Mouse (Mus musculus): ENCODE measurements around the gene Rsu1. TPM values are rescaled to one million over a fixed set of nuclear protein-coding genes. Genes with fewer than 3 reads are reported as not detected.
"Not testable (repeated sequence)": the region's sequence is repeated elsewhere in the genome, so short reads cannot be mapped to it uniquely, and the experiment has no call there.

Rsu1 gene
- polyA plus RNA-seq, 1 experiment from 2014 or later = 125 TPM

DNA sequence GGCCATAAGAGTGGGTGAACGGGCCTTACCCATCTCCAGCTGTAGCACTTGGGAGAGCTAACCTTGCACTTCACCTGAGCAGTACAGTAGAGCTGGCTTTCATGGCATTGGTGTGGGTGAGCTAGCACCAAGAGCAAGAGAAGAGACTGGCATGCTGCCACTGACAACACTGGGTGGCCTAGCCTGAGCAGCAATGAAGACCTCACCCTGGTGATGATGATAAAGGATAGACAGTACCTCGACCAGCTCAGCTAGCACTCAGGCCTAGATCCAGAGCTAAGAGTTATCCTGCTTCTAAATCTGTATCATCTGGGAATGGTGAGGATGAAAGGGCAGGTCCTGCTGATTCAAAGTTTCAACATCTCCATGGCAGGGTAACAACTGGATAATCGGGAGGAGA lies 88.1 kb downstream of the Rsu1 start:
- H3K27me3 ChIP-seq = no peaks in the 10 kb centered on the region
- no peak overlapping the region for H3K9ac ChIP-seq
- ATAC-seq (ENCODE audit: low FRiP score, low read depth) = no peak
- H3K9me3 ChIP-seq = no peaks in the 10 kb centered on the region
- peaks cover 4% of the 10 kb centered on the region; the same call in 1 of the 2 replicates for H3K36me3 ChIP-seq
- 88% methylated on average over 3 of the region's 3 CpGs for WGBS
- no peak overlapping the region for H3K4me3 ChIP-seq
- no peaks in the 10 kb centered on the region for H3K4me1 ChIP-seq
- H3K4me2 ChIP-seq (replicated peaks) = no peak overlapping the region
- no peak overlapping the region for H3K27ac ChIP-seq

DNA sequence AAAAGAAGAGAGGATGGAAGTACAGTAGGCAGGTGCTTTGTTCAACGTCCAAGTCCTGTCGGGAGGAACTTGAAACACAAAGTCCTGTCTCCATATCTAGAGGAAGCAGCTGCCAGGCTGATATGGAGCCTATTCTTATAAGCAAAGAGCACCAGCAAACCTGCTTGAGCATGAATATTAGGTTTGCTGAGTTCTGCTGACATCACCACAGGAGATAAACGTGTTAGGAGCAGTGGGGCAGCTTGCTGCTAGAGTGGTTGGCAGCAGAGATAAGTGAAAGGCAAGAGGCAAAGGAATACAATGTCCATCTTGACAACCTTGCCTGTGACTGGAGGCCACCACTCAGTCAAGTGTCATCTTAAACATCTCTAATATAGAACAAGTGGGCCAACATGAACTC lies 89.3 kb downstream of the Rsu1 start:
- ATAC-seq (ENCODE audit: low FRiP score, low read depth) = not testable (repeated sequence)
- 87% methylated on average over 2 of the region's 3 CpGs for WGBS

DNA sequence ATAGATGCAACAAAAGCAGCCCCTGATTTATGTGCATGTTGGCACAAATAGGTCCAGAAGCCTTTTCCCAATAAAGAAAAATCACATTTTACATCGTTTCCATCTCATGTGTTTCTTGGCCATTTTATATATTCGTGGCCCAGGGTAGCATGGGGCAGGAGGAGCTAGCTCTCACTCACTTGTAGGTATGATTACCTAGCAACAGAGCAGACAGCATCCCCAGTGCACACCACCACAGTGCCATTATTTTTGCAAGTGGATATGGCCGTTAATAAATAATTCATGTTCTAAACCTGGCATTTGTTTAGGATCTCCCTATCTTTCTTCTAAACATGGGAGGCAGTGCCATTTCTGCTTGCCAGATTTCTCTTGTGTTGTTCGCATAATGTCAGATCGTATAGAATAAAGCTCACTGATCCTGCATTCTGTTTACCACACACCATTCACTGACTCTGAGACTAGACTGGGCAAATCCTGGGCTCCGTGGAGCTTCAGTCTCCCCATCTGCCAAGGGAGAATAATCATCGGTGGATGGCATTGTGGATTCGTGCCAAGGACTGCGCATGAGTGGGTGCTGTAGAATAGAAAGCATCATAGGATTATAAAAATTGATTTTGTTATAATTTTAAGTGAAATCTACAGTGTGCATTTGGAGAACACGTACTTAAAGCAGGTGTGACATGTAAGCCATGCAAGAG lies 93.4 kb downstream of the Rsu1 start:
- WGBS = 87% methylated on average over 10 of the region's 10 CpGs
- ATAC-seq (ENCODE audit: low FRiP score, low read depth) = no peak
- Histone ChIP-seq H3K36me3 (peaks cover 4% of the 10 kb centered on the region; the same call in 1 of the 2 replicates), H3K4me1 (peaks cover 14% of the 10 kb centered on the region; the same call in 1 of the 2 replicates), H3K27me3 (no peaks in the 10 kb centered on the region), H3K9me3 (no peaks in the 10 kb centered on the region), H3K4me3 (no peak overlapping the region), H3K9ac (no peak overlapping the region), H3K27ac (no peak overlapping the region), H3K4me2 (replicated peaks) (no peak overlapping the region)

More for the DNA sequence above, 89.3 kb downstream of the Rsu1 start:
- H3K9me3 ChIP-seq; H3K27me3 ChIP-seq; H3K27ac ChIP-seq; H3K4me3 ChIP-seq; H3K9ac ChIP-seq; H3K4me2 ChIP-seq (replicated peaks); H3K4me1 ChIP-seq; H3K36me3 ChIP-seq: not testable (repeated sequence)

DNA sequence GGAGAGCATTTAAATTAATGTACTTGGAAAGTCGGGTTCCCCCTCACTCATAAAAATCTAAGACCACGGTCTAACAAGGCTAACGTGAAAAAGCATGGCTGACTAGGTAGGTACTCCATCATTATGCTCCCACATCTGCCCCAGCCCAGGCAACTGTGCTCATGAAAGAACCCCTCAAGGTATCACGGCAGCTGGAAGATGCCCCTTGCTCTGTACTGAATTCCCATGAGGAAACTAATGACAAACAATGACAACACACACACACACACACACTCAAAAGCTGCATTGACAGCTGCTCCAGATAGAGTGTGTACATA lies 95.0 kb downstream of the Rsu1 start:
- Histone ChIP-seq H3K27ac (no peak overlapping the region), H3K9me3 (no peaks in the 10 kb centered on the region), H3K4me2 (replicated peaks) (no peak overlapping the region), H3K4me3 (no peak overlapping the region), H3K9ac (no peak overlapping the region), H3K27me3 (no peaks in the 10 kb centered on the region), H3K36me3 (no peaks in the 10 kb centered on the region), H3K4me1 (peaks cover 14% of the 10 kb centered on the region; the same call in 1 of the 2 replicates)
- ATAC-seq (ENCODE audit: low FRiP score, low read depth) = no peak
- WGBS = 48% methylated on average over 4 of the region's 4 CpGs

DNA sequence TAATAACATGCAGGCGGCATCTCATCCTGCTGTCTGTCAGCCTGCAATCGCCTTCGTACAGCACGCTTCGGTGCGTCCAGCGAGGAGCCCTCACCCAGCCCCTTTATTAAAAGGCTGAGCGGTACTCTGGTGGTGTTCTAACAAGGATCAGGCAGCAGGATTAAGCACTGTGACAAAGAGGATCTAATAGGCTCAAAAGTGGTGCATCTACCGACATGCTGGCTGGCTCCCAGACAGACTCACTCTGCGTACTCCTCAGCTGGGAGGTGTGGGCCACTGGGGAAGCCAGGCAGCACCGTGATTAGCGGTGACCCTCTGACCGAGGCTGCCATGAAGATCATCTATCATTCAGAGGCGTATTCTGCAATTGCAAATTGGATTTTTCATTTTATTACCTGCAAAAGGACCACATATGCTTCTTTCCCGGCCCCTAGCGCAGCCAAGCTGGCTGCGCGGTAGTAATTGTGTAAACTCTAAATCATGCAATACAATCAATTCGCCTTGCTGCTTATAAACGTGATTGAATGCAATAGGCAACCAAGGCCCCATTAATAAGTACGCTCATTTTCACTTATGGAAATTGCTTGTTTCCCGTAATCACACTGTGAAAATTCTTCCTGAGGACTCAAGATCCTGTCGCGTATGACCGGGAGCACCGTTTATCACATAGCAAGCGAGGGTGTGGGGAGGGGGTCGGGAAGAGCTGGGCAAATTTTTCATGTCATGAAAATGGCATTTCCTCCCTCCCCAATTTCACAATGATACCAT lies 95.5 kb downstream of the Rsu1 start:
- Histone ChIP-seq H3K9me3 (no peaks in the 10 kb centered on the region), H3K4me2 (replicated peaks) (peak overlapping the region; percentile 19; the same call in 1 of the 2 replicates), H3K9ac (no peak overlapping the region), H3K27ac (no peak overlapping the region), H3K4me1 (peaks cover 14% of the 10 kb centered on the region; the same call in 1 of the 2 replicates), H3K4me3 (no peak overlapping the region), H3K27me3 (no peaks in the 10 kb centered on the region), H3K36me3 (no peaks in the 10 kb centered on the region)
- 55% methylated on average over 28 of the region's 28 CpGs for WGBS
- ATAC-seq (ENCODE audit: low FRiP score, low read depth) = 0 out of 2 replicates have a peak, but pooled peaks have one; percentile 28

DNA sequence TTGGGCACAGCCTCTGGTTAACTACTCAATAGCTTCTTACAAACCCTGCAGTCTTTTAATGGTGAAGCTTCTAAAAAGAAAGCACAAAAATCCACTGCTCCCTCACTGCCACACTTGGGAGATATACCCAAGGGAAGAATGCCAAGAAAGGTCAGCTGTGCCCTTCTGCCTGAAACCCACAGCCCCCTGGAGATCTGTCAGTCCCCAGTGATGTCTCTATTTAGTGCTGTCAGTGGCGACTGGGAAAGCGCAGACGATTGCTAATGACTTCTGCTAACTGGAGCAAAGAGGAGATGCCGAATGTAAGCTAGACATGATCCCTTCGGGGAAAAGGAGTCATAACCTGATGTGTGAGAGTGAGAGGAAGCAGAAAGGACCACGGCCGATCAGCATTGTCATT lies 96.8 kb downstream of the Rsu1 start:
- no peak for ATAC-seq (ENCODE audit: low FRiP score, low read depth)
- peaks cover 14% of the 10 kb centered on the region; the same call in 1 of the 2 replicates for H3K4me1 ChIP-seq
- H3K4me3 ChIP-seq = no peak overlapping the region
- no peaks in the 10 kb centered on the region for H3K9me3 ChIP-seq
- 76% methylated on average over 7 of the region's 7 CpGs for WGBS
- no peak overlapping the region for H3K9ac ChIP-seq
- H3K36me3 ChIP-seq = no peaks in the 10 kb centered on the region
- no peak overlapping the region for H3K4me2 ChIP-seq (replicated peaks)
- no peak overlapping the region for H3K27ac ChIP-seq
- no peaks in the 10 kb centered on the region for H3K27me3 ChIP-seq

DNA sequence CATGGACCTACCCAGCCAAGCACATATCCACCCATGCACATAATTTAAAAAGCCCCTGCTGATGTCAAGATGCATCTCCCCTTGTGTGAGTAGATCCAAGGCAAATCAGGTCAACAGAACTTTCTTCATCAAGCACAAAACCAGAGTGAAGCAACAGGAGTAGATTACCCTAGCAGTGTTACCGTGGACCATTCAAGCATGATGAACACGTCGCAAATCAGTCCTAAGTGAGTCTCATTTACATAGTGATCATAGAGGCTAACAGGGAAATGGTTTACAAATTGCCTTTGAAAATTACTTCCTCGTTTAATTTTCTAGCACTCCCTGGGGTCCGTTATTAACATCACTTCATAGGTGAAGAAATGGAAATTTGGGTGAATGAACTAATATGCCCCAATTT lies 100.6 kb downstream of the Rsu1 start:
- no peak for ATAC-seq (ENCODE audit: low FRiP score, low read depth)
- 89% methylated on average over 5 of the region's 5 CpGs for WGBS
- no peak overlapping the region for H3K4me2 ChIP-seq (replicated peaks)
- no peaks in the 10 kb centered on the region for H3K27me3 ChIP-seq
- no peak overlapping the region for H3K9ac ChIP-seq
- H3K36me3 ChIP-seq = 0 out of 2 replicates have a peak, but pooled peaks cover 3% of the 10 kb centered on the region
- H3K27ac ChIP-seq = no peak overlapping the region
- no peak overlapping the region for H3K4me3 ChIP-seq
- H3K4me1 ChIP-seq = peaks cover 6% of the 10 kb centered on the region; the same call in 1 of the 2 replicates
- H3K9me3 ChIP-seq = no peaks in the 10 kb centered on the region

DNA sequence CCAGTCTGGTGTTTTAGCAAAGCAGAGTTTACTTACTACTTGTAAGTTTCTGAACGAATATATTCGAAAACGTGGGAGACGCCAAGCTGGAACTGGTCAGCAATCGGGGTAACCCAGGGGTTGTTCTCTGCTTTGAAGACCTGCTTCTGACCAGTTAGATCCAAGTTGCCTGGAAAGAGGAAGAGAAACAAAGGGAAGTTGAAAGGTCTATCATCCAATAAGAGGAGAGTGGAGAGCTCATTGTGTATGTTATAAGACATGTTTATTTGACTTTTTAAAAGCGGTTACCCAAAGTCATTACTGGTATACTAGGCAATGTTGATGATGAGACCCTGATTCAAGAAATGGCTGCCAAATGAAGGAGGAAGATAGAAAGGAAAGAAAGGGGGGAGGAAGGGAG lies 101.3 kb downstream of the Rsu1 start:
- no peaks in the 10 kb centered on the region for H3K4me1 ChIP-seq
- H3K9ac ChIP-seq = no peak overlapping the region
- H3K4me3 ChIP-seq = no peak overlapping the region
- H3K4me2 ChIP-seq (replicated peaks) = no peak overlapping the region
- H3K9me3 ChIP-seq = no peaks in the 10 kb centered on the region
- 94% methylated on average over 6 of the region's 6 CpGs for WGBS
- H3K27ac ChIP-seq = no peak overlapping the region
- H3K27me3 ChIP-seq = no peaks in the 10 kb centered on the region
- 0 out of 2 replicates have a peak, but pooled peaks cover 3% of the 10 kb centered on the region for H3K36me3 ChIP-seq
- ATAC-seq (ENCODE audit: low FRiP score, low read depth) = no peak

DNA sequence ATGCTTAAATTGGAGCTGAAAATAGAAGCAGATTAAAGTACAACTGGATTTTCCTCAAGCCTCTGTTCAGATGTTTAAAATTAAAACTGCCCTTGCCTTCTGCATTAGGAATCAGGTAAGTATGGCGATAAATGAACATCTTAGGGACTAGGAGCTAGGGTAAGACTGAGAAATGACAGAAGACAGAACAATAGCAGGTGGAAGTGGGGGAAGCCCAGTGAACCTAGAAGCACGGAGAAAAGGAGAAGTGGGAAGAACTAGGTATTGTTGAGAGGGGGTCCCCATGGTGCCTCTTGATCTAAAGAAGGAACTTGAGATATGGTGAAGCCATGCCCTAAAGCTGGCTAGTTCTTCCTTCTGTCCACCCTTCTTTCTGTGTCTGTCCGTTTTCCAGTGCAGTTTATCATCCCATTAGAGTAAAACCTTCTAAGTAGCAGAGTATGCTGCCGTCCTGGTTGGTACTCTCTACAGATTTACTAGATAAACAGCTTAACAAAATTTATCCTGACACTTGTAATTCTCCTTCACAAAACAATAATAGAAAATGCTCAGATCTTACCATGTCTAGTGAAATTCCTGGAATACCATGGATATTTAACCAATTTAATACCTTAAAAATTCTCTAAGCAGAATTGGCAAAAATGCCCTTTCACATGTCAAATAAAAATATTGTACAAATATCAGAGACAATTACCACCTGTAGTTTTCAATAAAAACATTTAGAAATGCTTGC lies 101.9 kb downstream of the Rsu1 start:
- no peak for ATAC-seq (ENCODE audit: low FRiP score, low read depth)
- H3K27me3 ChIP-seq = no peaks in the 10 kb centered on the region
- H3K9ac ChIP-seq = no peak overlapping the region
- no peak overlapping the region for H3K4me2 ChIP-seq (replicated peaks)
- no peaks in the 10 kb centered on the region for H3K4me1 ChIP-seq
- WGBS = 74% methylated on average over 4 of the region's 4 CpGs
- no peak overlapping the region for H3K4me3 ChIP-seq
- H3K9me3 ChIP-seq = no peaks in the 10 kb centered on the region
- 0 out of 2 replicates have a peak, but pooled peaks cover 3% of the 10 kb centered on the region for H3K36me3 ChIP-seq
- H3K27ac ChIP-seq = no peak overlapping the region

DNA sequence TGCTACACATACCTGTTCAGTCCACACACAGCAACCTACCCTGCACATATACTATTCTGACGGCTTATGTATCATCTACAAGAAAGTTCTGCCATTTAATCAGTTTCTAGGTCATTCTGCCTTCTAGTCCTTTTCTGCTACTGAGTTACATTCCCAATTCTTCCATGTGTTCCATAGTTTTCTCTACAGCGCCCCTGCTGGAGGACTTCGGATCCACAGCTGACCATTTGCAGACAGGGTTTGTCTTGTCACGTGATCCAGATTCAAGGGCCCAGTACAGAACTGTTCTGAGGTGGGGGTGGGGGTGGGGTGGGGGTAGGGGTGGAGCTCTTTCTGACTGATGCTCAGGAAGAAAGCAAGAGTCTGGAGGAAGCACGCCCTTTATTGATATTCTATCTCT lies 102.5 kb downstream of the Rsu1 start:
- 0 out of 2 replicates have a peak, but pooled peaks cover 3% of the 10 kb centered on the region for H3K36me3 ChIP-seq
- no peak overlapping the region for H3K4me3 ChIP-seq
- no peak overlapping the region for H3K27ac ChIP-seq
- H3K9ac ChIP-seq = no peak overlapping the region
- H3K4me1 ChIP-seq = no peaks in the 10 kb centered on the region
- H3K27me3 ChIP-seq = no peaks in the 10 kb centered on the region
- 49% methylated on average over 5 of the region's 5 CpGs for WGBS
- no peaks in the 10 kb centered on the region for H3K9me3 ChIP-seq
- no peak for ATAC-seq (ENCODE audit: low FRiP score, low read depth)
- no peak overlapping the region for H3K4me2 ChIP-seq (replicated peaks)

DNA sequence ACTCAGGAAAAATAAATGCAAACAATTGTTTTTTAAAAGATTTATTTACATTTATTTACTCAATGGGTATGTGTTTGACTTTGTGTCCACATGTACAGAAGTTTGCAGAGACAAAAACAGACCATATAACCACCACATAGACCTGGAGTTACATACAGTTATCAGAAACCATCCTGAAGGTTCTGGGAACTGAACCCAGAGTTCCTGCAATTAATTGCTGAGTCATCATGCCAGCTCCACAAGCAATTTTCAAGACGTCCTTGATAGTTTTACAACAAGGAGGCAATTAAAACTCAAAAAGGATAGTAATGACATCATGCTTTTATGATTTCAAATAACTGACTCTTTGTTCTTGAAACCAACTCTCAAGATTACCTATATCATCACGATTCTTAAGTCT lies 109.5 kb downstream of the Rsu1 start:
- no peak overlapping the region for H3K4me3 ChIP-seq
- H3K4me1 ChIP-seq = no peaks in the 10 kb centered on the region
- no peaks in the 10 kb centered on the region for H3K9me3 ChIP-seq
- WGBS = 58% methylated on average over 2 of the region's 2 CpGs
- H3K9ac ChIP-seq = no peak overlapping the region
- no peak for ATAC-seq (ENCODE audit: low FRiP score, low read depth)
- no peaks in the 10 kb centered on the region for H3K27me3 ChIP-seq
- no peak overlapping the region for H3K4me2 ChIP-seq (replicated peaks)
- H3K36me3 ChIP-seq = 0 out of 2 replicates have a peak, but pooled peaks cover 5% of the 10 kb centered on the region
- no peak overlapping the region for H3K27ac ChIP-seq

DNA sequence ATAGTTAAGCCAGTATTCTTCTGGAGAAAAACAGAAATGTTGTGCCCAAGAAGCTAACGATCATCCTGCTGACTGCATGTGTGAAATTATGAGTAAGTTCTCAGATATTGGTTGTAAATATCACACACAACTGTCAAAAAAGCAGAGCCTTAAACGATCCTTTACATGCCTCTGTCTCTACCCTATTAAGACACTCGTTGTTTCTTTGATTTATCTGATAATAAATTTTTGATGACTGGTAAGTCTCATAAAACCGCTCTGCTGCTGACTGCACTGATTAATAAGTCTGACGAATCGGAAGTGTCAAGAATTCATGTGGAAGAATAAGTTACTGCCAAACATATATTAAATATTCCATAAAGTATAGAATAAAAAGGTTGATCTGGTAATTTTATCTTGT lies 126.0 kb downstream of the Rsu1 start:
- no peak overlapping the region for H3K9ac ChIP-seq
- H3K9me3 ChIP-seq = no peaks in the 10 kb centered on the region
- H3K27ac ChIP-seq = no peak overlapping the region
- 52% methylated on average over 6 of the region's 6 CpGs for WGBS
- no peaks in the 10 kb centered on the region for H3K27me3 ChIP-seq
- H3K36me3 ChIP-seq = no peaks in the 10 kb centered on the region
- ATAC-seq (ENCODE audit: low FRiP score, low read depth) = no peak
- no peak overlapping the region for H3K4me3 ChIP-seq
- no peak overlapping the region for H3K4me2 ChIP-seq (replicated peaks)
- H3K4me1 ChIP-seq = no peaks in the 10 kb centered on the region

Data from limb, embryonic 13.5 days (tissue).